Mouse (Mus musculus): Measurements from ENCODE around the gene Hat1. TPM values are rescaled to one million over a fixed set of nuclear protein-coding genes. Genes with fewer than 3 reads are reported as not detected.

The Hat1 gene
- total RNA-seq, 2 experiments from 2014 or later, result 29.6 to 32.9 TPM

GRCm38 (mm10) chr2:71459659-71460058, 70.9 kb downstream of the Hat1 start:
- intact Hi-C loops (cut with DNase I), result loop anchor here (10.0 kb wide), 1 partner anchor 355 kb away; no protein-coding TSS in a partner anchor
- no peak for DNase-seq

DNA sequence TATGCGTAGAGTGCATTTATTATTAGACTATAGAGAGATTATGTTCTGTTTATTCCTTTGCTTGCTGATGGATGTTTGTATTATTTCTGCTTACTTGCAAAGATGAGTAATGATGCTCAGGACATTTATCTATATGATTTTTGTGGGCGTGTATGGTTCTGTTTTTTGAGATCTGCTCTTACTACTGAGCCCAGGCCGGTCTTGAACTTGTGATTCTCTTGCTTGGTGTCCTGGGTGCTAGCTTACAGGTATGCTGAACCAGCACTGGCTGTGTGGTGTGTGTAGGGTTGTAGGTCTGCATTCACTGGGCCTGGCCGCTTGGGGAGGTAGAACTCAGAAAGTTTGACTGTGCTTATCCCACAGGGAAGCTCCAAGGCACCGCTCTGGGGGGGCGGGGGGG, 72.4 kb downstream of the Hat1 start:
- no peak for DNase-seq
- intact Hi-C loops (cut with DNase I), result no loop called here

- DNase-seq, result no peak
- intact Hi-C loops (cut with DNase I), result no loop called here
These were observed 72.8 kb downstream of the Hat1 start for GRCm38 (mm10) chr2:71461589-71461988.

- intact Hi-C loops (cut with DNase I), result no loop called here
These were observed 73.3 kb downstream of the Hat1 start for GRCm38 (mm10) chr2:71462066-71462465.

DNA sequence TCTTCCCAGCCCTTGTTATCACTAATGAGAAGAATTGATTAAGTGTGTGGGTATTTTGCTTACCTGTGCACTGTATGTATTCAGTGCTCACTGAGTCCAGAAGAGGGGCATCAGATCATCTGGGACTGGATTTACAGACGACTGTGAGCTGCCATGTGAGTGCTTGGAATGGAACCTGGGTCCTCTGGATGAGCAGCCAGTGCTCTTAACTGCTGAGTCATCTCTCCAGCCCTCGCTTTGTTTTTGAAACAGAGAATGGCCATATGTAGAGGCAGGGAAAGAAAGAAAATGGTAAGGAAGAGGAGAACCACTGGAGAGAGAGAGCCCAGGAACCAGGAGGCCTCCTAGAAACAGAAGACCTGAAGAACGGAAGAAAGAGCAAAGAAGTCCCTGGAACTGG, 73.8 kb downstream of the Hat1 start:
- intact Hi-C loops (cut with DNase I), result no loop called here
- DNase-seq, result no peak

More at GRCm38 (mm10) chr2:71462066-71462465, 73.3 kb downstream of the Hat1 start:
- no peak for DNase-seq

- intact Hi-C loops (cut with DNase I), result no loop called here
These were observed 77.3 kb downstream of the Hat1 start for GRCm38 (mm10) chr2:71466103-71466502.

DNA sequence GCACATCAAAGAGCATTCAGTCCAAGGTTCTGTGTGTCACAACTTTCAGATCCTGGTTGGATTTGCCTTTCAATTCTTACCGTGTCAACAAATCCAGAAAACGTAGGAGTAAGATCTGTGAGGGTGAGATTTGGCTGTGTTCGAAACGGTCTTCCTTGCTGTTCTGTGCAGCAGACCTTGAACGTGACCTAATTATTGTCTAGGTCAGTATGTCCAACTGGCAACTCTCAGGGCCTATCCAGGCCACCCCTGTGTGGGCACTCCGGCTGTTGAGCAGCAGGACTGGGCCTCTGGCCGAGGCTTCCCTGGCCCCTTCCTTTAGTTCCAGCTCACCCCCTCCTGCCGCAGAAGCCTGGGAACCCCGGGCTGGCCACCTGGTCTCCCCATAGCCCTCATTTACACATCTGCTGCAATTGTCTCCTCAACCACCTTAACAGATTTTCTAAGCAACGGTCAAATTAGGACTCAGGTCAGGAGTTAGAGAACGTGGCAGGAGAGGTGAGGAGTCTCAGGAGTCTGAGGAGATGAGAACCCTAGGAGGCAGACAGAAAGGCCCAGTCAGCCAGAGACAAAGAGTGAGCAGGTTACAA, 78.2 kb downstream of the Hat1 start:
- DNase-seq, result no peak
- intact Hi-C loops (cut with DNase I), result no loop called here

More at GRCm38 (mm10) chr2:71466103-71466502, 77.3 kb downstream of the Hat1 start:
- DNase-seq, result no peak

- intact Hi-C loops (cut with DNase I), result no loop called here
These were observed 82.3 kb downstream of the Hat1 start for GRCm38 (mm10) chr2:71471094-71471493.

GRCm38 (mm10) chr2:71473830-71474229, 85.1 kb downstream of the Hat1 start:
- intact Hi-C loops (cut with DNase I), result no loop called here
- no peak for DNase-seq

More at GRCm38 (mm10) chr2:71471094-71471493, 82.3 kb downstream of the Hat1 start:
- no peak for DNase-seq

GRCm38 (mm10) chr2:71474345-71474744, 85.6 kb downstream of the Hat1 start:
- no peak for DNase-seq
- intact Hi-C loops (cut with DNase I), result no loop called here

- intact Hi-C loops (cut with DNase I), result no loop called here
- no peak for DNase-seq
These were observed 86.6 kb downstream of the Hat1 start for GRCm38 (mm10) chr2:71475311-71475710.

GRCm38 (mm10) chr2:71475760-71476159, 87.0 kb downstream of the Hat1 start:
- intact Hi-C loops (cut with DNase I), result no loop called here
- no peak for DNase-seq

DNA sequence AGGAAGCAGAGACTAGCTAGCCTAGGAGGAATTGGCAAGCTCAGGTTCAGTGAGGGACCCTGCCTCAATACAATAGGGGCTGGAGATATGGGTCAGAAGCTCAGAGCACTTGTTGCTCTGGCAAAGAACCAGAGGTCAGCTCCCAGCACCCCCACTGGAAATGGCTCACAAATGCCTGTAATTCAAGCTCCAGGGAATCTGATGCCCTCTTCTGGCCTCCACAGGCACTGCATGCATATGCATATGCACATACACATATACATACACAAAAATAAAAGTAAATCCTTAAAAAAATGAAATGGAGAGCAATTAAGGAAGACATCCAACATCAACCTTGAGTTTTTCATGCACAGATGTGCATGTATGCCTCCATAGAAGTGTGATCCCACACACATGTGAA, 89.0 kb downstream of the Hat1 start:
- intact Hi-C loops (cut with DNase I), result no loop called here

GRCm38 (mm10) chr2:71479917-71480316, 91.2 kb downstream of the Hat1 start:
- intact Hi-C loops (cut with DNase I), result no loop called here
- no peak for DNase-seq

More for the DNA sequence above, 89.0 kb downstream of the Hat1 start:
- DNase-seq, result no peak

DNA sequence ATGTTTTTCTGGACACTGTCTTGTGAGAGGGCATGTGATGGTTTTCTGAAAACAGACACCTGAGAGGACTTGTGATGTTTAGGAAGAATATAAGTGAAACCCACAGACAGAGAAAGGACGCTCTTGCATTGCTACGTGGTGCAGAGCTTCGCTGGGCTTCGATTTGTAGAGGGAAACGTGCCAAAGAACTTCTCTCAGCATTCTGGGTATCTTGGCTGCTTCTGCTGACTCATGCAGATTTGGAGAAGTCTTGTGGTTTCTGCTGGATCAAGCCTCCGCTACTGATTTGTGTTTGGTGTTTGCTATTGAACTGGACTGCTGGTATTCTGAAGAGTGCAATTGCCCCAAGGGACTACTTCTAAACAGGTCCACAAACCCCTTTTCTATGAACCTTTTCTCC, 93.1 kb downstream of the Hat1 start:
- intact Hi-C loops (cut with DNase I), result no loop called here
- no peak for DNase-seq

DNA sequence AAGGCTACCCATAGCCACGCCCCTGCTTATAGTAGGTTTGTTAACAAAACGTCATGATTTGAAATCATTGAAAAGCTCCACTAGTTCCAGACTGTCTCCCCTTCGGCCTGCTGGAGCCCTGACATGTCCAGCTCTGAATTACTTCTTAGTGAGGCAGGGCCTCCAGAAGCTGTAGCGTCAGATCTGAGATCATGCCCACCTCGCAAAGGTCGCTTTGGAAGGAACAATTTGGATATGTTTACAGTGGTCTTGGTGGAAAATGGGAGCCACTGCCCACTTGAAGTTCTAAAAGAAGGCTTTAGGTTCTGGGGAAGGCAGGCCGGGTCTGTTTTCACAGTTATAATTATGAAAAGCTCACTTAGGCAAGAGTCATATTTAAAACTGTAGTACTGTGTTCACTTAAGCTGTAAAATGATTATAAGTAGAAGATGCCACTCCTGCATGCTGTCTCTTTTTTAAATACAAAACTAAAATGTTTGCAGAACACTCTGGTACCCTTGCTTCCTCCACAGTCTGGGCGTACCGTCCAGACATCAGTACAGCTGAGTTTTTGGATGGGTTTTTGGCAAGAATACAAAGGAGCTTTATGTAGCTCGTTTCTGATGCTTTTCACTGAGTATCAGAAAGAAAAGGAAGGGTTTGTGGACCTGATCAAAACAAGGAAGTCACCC, 94.4 kb downstream of the Hat1 start:
- no peak for DNase-seq
- intact Hi-C loops (cut with DNase I), result no loop called here

- intact Hi-C loops (cut with DNase I), result no loop called here
- DNase-seq, result no peak
These were observed 94.9 kb downstream of the Hat1 start for GRCm38 (mm10) chr2:71483717-71484066.

Other genes with a start within 250 kb of the Hat1 start
- gene Dync1i2, start 177.3 kb upstream of the Hat1 start, total RNA-seq (2021), result 10 to 100 TPM; 61.6 to 62.5 TPM
- gene Slc25a12, start 21.2 kb upstream of the Hat1 start, total RNA-seq (2021), result 100 to 1,000 TPM; 252 to 275 TPM
- 10 to 100 TPM; 44.9 to 45.2 TPM for gene Metap1d, start 64.3 kb downstream of the Hat1 start, total RNA-seq (2021)
- gene Dlx1, start 139.2 kb downstream of the Hat1 start, total RNA-seq (2021), result under 1 TPM; 0.28 to 0.35 TPM
- not detected for gene Dlx2, start 157.8 kb downstream of the Hat1 start, total RNA-seq (2021)